Mouse (Mus musculus) fibroblast of lung, adult 2 months (primary cell): Measurements from ENCODE around the gene Sf3a2.
"Not testable (repeated sequence)": the region's sequence is repeated elsewhere in the genome, so short reads cannot be mapped to it uniquely, and the experiment has no call there.

Experiments used
- DNase-seq: peaks from one replicate; pipeline ENCODE4 v3.0.0-alpha.2; 2011; ENCODE audit warnings: low read depth

The Sf3a2 gene

DNA sequence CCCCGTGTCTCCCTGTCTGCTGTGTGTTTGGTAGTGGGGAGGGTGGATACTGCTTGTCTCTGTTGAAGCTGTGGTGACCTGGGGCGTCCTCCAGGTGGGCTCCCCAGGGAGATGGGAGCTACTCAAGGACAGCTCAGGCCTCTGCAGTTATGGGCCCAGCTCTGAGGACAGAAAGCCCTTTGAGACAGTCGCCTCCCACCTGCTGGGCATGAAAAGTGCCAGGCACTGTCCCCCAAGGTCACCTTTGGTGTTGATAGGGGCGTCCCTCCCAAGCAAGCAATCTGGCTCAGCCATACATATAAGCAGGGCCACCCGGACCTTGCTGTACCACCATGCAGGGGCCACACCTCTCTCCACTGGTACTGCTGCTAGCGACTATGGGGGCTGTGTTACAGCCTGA, 6.9 kb downstream of the Sf3a2 start, which contains the start of gene Amh:
Gene Amh (plus strand): TSS at position 328 of the 400 bp plus-strand sequence.
- no peak for DNase-seq

DNA sequence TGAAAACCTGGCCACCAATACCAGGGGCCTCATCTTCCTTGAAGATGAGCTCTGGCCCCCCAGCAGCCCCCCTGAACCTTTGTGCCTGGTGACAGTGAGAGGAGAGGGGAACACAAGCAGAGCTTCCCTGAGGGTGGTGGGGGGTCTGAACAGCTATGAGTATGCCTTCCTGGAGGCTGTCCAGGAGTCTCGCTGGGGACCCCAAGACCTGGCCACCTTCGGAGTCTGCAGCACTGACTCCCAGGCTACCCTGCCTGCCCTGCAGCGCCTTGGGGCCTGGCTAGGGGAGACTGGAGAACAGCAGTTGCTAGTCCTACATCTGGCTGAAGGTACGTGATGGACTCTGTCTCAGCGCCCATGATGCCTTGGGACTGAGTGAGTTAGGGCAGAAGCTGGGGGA, 7.3 kb downstream of the Sf3a2 start:
- no peak for DNase-seq

GRCm38 (mm10) chr10:80805925-80806324, 7.9 kb downstream of the Sf3a2 start:
- DNase-seq = no peak

DNA sequence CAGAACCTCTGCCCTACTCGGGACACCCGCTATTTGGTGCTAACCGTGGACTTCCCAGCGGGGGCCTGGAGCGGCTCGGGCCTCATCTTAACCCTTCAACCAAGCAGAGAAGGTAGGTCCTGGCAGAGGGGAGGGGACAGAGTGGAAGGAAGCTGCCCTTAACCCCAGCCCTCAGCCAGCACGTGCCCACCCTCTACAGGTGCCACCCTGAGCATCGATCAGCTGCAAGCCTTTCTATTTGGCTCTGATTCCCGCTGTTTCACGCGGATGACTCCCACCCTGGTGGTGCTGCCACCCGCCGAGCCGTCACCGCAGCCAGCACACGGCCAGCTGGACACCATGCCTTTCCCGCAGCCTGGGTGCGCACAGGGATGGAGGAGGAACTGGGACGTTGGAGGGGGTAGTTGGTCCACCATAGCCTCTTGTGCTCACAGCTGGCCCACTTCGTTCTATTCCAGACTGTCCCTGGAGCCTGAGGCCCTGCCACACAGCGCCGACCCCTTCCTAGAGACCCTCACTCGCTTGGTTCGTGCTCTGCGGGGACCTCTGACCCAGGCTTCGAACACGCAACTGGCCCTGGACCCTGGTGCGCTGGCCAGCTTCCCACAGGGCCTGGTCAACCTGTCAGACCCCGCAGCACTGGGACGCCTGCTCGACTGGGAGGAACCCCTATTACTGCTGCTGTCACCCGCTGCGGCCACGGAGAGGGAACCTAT, 8.5 kb downstream of the Sf3a2 start:
- DNase-seq = no peak

- no peak for DNase-seq
Measured at GRCm38 (mm10) chr10:80807057-80807627, 9.1 kb downstream of the Sf3a2 start.

GRCm38 (mm10) chr10:80808099-80808984, 10.3 kb downstream of the Sf3a2 start:
- no peak for DNase-seq

DNA sequence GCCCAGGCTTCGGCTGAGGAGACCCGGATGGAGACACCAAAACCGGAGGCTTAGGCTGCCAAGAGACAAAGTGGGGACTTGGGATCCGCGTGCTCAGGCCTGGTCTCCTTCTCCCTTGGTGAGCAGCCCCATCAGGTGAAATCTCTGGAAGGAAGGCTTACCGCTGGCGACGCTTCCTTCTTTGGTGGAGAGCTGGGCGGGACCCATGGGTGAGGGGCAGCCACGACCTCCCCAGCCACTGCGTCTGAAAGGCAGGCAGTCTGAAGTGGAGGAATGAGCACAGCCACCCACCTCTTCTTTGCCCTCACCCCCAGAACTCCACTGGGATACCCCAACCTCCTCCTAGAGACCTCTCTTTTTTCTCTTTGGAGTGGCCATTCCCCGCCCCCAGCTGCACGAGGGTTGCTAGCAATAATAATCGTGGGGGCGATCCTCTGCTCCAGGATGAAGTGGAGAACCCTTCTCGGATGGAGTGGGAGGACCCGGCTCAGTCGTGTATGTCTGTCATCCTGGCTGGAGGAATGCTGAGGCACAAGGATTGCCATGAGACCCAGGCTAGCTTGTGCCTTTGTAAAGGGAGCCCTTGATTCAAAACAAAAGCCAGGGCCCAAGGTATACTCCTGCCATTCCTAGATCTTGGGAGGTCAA, 11.1 kb downstream of the Sf3a2 start:
- no peak for DNase-seq

DNA sequence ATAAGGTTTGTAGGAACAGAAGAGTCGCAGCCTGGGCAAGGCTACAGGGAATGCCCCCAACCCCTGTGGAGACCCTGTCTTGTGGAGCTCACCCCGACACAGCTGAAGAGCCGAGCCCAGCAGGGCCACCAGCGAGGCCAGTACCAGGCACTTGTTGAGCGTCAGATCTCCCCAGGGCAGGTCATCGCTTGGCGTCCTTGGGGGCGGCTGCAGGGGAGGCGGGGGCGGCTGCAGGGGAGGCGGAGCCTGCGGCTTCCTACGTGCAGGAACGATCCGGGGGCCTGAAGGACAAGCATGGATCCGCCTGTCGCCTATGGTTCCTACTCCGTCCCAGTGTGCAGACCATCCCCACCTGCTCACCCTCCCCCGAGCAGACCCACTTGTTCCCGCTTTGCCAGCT, 12.1 kb downstream of the Sf3a2 start:
- no peak for DNase-seq

GRCm38 (mm10) chr10:80812391-80813041, 14.5 kb downstream of the Sf3a2 start:
- DNase-seq = no peak

DNA sequence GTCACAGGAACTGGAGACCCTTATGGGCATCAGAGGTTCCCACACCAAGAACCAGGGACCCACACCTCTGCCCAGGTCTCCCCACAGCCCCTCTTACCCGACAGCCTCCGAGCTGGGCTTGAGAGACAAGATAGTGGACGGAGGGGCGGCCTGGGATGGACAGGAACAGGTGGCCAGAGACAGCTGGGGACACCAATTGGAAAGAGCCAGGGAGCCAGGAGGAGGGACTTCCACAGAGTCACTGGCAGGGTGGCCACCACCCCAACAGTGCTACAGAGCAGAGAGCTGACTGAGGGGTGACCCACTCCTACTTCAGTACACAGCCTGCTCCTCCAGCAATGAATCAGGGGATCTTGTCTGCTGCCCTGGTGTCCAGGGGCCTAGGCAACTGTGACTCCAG, 15.4 kb downstream of the Sf3a2 start, which contains the start of gene Jsrp1:
Gene Jsrp1 (minus strand): TSS at position 133 of the 400 bp plus-strand sequence.
- DNase-seq = no peak

GRCm38 (mm10) chr10:80814800-80815199, 16.8 kb downstream of the Sf3a2 start:
- DNase-seq = no peak

DNA sequence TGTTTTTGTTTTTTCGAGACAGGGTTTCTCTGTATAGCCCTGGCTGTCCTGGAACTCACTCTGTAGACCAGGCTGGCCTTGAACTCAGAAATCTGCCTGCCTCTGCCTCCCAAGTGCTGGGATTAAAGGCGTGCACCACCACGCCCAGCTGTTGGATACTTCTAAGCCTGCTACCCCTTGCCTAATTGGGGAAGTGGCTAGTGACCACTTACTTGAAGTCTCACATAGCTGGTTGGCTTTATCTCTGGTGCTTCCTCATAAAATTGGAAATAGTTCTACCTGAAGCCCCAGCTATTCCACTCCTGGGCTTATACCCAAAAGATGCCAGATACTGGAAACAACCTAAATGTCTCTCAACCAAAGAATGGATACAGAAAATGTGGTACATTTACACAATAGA, 18.3 kb downstream of the Sf3a2 start:
- not testable (repeated sequence) for DNase-seq

DNA sequence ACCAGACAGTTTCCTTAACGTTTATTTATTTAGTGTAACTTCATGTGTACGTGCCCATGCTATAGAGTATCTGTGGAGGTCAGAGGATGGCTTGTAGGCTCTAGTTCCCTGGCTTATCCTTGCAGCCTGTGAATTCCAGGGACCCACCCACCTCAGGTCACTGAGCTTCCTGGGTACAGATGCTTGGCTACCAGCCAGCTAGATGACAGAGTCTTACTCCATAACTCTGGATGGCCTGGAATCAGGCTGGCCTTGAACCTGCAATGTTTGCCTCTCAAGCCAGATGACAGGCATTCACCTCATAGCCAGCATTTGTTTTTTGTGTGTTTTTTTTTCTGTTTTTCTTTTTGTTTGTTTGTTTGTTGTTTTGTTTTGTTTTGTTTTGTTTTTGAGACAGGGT, 19.2 kb downstream of the Sf3a2 start:
- no peak for DNase-seq

- not testable (repeated sequence) for DNase-seq
Measured at GRCm38 (mm10) chr10:80817955-80818354, 20.0 kb downstream of the Sf3a2 start.

DNA sequence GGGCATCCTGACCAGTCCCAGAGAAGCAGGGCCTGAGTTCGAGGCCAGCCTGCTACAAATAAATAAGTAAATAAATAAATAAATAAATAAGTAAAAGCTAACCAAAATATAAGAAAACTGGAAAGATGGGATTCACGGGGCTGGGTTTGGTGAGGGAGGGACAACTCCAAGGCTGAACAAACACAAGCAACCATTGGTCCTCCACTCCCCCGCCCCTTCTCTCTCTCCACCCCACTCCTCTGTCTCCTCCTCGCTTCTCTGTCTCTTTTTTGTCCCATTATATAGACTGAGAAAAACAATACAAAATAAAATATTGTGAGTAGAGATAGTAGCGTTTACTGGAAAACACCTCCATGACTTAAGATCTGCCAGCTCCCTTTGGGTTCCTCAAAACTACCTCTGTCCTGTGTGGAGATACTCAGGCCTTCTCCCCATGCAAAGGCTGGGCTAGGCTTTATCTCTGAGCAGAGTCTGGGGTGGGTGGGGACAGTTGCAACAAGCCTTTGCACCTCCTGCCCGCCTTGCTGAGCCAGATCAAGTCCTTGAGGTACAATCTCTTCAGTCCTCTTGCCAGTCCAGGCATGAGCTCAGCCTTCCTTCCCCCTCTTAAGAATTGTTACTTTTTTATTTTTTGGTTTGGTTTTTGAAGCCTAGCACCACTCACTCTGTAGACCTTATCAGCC, 20.7 kb downstream of the Sf3a2 start:
- DNase-seq = no peak

GRCm38 (mm10) chr10:80819406-80819805, 21.4 kb downstream of the Sf3a2 start:
- no peak for DNase-seq

DNA sequence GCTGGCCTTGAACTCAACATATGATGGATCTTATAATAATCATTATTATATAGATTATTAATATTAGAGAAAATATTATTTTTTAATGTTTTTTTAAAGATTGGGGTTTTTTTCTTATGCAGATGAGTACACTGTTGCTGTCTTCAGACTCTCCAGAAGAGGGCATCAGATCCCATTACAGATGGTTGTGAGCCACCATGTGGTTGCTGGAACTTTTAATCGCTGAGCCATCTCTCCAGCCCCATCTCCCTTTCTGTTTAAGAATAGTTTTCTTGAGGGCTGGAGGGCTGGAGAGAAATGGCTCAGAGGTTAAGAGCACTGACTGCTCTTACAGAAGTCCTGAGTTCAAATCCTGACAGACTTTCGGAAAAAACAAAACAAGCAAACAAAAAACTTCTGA, 24.0 kb downstream of the Sf3a2 start:
- DNase-seq = no peak

DNA sequence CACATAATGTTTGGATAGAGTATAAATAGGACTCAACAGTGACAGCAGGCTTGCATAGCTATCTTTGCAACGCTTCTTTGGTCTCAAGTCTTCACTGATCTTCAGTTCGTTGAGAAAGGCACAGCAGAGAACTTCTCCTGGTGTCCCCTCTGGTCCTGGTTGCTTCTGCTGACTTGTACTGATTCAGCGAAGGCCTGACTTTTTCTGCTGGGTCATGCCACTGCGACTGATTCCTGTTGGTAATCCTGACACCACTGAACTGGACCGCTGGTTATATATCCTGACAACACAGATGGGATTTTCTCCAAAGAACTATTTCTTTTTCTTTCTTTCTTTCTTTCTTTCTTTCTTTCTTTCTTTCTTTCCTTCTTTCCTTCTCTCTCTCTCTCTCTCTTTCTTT, 24.5 kb downstream of the Sf3a2 start:
- no peak for DNase-seq

- no peak for DNase-seq
Measured at GRCm38 (mm10) chr10:80823316-80823715, 25.3 kb downstream of the Sf3a2 start.

DNA sequence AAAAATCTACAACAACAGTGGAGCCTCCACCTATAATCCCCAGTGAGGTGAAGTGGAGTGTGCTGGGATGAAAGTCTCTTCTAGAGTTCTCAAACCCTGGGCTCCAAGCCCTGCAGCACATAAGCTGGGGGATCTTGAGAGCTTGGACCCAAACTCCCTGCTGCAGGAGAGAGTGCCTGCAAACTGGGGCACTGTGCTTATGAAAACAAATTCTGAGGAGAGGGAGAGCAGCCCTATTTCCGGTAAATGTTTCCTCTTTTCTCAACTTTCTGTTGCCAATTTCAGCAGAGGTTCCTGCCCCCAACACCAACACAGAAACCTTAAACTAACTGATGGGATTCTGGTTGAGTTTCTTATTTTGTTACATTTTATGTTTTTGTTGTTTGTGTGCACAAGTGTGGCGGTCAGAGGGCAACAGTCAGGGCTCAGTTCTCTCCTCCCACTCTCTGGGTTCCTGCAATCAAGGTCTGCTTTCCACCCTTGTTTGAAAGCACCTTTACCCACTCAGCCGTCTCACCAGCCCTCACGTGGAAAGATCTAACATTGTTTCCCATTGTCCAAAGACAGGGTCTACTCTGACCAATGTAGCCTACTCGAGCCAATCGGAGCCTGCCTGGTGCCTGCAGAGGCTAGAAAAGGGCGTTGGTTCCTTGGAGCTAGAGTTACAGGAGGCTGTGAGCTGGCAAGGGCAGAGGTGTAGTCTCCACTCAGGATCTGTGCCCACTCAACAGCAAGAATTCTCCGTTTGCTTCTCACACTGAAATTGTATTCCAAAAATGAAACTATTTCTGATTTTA, 26.0 kb downstream of the Sf3a2 start:
- DNase-seq = no peak
